Mouse (Mus musculus): ENCODE results near the gene H2-DMb2.

- TF ChIP-seq CTCF (IDR thresholded peaks at IDR 0.05; ENCODE audit: borderline replicate concordance, insufficient read depth, low read depth, low read length) (no peak), POLR2A (IDR thresholded peaks at IDR 0.05; ENCODE audit: borderline replicate concordance, insufficient read depth, low read length) (no peak)
Observed at GRCm38 (mm10) chr17:34165033-34165730, 22.1 kb downstream of the H2-DMb2 start.

Data from cerebellum, adult 2 months (tissue).